Mouse (Mus musculus) left cerebral cortex, postnatal 36 days (tissue): ENCODE measurements around the gene Mrpl45. TPM values are rescaled to one million over a fixed set of nuclear protein-coding genes. Genes with fewer than 3 reads are reported as not detected.
"Not testable (repeated sequence)": the region's sequence is repeated elsewhere in the genome, so short reads cannot be mapped to it uniquely, and the experiment has no call there.

Experiments used
- DNase-seq, 2 experiments: peaks; one replicate each; pipeline ENCODE4 v3.0.0; 2021 to 2022; ENCODE audit warnings: low spot score in 2 of 2, mixed read lengths in 1 of 2
- intact Hi-C: fragments of 180-260 bp; cut with DNase I; formaldehyde crosslinking; loops from one replicate; pipeline ENCODE4 v1.15.1; 2025
- total RNA-seq, 2 experiments: library from RNA; stranded (reverse); gene quantifications; 2 replicates each; pipeline ENCODE4 v1.2.3; 2021

Gene Mrpl45
- total RNA-seq, result 10 to 100 TPM; 23.3 to 30.2 TPM

GRCm38 (mm10) chr11:97315504-97316503 lies at the start of gene Mrpl45:
Gene Mrpl45, plus strand, starts transcription at chr11:97315716.
- DNase-seq, result peak; percentile 99
- intact Hi-C loops, result loop anchor here (2.0 to 10.0 kb wide), 3 partner anchors 35 to 129 kb away; partner anchors contain the start of genes Kpnb1 and Npepps

GRCm38 (mm10) chr11:97266544-97266943 lies 49.0 kb upstream of the Mrpl45 start:
- intact Hi-C loops, result loop anchor here (10.0 kb wide), 1 partner anchor 48 kb away; the partner anchor contains the start of gene Mrpl45
- not testable (repeated sequence) for DNase-seq

GRCm38 (mm10) chr11:97270004-97270403 lies 45.5 kb upstream of the Mrpl45 start:
- intact Hi-C loops, DNase-seq: not testable (repeated sequence)

GRCm38 (mm10) chr11:97272835-97273234 lies 42.7 kb upstream of the Mrpl45 start:
- DNase-seq, result no peak
- intact Hi-C loops, result no loop called here

DNA sequence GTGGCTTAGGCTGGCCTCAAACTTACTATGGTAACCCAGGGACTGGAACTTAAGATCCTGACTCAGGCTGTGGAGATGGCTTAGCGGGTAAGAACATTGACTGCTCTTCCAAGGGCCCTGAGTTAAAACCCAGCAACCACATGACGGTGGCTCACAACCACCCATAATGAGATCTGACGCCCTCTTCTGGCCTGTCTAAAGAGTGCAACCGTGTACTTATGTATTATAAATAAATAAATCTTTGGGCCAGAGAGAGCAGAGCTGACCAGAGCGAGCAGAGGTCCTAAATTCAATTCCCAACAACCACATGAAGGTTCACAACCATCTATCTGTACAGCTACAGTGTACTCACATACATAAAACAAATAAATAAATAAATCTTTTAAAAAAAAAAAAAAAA lies 41.9 kb upstream of the Mrpl45 start:
- intact Hi-C loops, result no loop called here
- no peak for DNase-seq

- intact Hi-C loops, result not testable (repeated sequence)
Measured at GRCm38 (mm10) chr11:97274947-97275346, 40.6 kb upstream of the Mrpl45 start.

DNA sequence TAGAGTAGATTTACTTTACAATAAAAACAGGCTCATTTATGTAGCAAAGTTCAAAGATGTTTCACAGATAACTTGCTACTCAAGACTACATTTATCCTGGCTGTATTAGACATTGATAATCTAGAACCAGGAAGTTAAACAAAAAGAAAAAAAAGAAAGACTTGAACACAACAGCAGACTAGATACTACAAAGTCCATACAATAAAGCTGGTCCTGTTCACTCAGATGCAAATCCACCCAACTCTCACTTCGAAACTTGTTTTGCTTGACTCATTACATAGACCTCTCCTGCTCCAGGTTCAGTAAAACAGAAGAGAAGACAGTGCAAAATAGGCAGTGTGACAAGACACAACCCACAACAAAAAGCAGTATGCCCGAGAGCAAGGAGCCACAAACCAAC lies 40.2 kb upstream of the Mrpl45 start:
- intact Hi-C loops, result no loop called here
- no peak for DNase-seq

More at GRCm38 (mm10) chr11:97274947-97275346, 40.6 kb upstream of the Mrpl45 start:
- not testable (repeated sequence) for DNase-seq

- intact Hi-C loops, result no loop called here
Measured at GRCm38 (mm10) chr11:97276019-97276418, 39.5 kb upstream of the Mrpl45 start.

GRCm38 (mm10) chr11:97277166-97277565 lies 38.4 kb upstream of the Mrpl45 start:
- intact Hi-C loops, result no loop called here
- no peak for DNase-seq

More at GRCm38 (mm10) chr11:97276019-97276418, 39.5 kb upstream of the Mrpl45 start:
- DNase-seq, result no peak

DNA sequence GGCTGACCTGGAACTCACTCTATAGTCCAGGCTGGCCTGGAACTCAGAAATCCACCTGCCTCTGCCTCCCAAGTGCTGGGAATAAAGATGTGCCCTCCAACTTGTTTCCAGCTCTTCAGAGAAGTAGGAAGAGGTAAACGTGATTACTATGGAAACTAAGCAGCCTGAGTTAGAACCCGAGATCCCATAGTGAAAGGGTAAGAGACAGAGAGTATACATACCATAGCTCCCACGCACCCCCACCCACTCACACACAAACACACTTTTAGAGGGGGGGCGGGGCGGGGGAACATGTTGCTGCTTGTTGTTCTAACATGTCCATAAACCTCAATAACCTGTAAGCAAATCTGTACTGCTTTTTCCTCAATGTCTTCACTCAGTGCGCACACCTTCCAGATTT lies 37.1 kb upstream of the Mrpl45 start:
- intact Hi-C loops, result no loop called here
- no peak for DNase-seq

DNA sequence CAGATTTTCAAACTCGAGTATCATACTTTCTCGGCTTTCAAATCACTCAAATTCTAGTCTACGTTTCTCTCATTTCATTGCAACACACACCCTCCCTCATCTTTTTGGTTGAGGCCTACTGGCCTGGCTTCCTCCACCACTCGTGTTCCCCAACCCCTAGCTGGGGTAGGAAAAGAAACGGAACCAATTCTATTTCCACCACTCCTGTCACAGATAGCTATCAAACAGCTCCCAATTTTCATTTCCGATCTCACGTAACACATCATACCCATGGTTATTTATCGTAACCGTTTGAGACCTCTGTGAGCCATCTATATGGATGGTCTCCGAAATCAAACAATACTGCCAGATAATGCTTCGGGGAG lies 36.5 kb upstream of the Mrpl45 start:
- peak in 1 of 2 experiments; percentile 9 for DNase-seq
- intact Hi-C loops, result no loop called here

- peak; percentile 55 to 57 for DNase-seq
- intact Hi-C loops, result loop anchor here (2.0 to 5.0 kb wide), 2 partner anchors 35 to 72 kb away; partner anchors contain the start of gene Mrpl45
Measured at GRCm38 (mm10) chr11:97279405-97280215, 35.9 kb upstream of the Mrpl45 start.

DNA sequence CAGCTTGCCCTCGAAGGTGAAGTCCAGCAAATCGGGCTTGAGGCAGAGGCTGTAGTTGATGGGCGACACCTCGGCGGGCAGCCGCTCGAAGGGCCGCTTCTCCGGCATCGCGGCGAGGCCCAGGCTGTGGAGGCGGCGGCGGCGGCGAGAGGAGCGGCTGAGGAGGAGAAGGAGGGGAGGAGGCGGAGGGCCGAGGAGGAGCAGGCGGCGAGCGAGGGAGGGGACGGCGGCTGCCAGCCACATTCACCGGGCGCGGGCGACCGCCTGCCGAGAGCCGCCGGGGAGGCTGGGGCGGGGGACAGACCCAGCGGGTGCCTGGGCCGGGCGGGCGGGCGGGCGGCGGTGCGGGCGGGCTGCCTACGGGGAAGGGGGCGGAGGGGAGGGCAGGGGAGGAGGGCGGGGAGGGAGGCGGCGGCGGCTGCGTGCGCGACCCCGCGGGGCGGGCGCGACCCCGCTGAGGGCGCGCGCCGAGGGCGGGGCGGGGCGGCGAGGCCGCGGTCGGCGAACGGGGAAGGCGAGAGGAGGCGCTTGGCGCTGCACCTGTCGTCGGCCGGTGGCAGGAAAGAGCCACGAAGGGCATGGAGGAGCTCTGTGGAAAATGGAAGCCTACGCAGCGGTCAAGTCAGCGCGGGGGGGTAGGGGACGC lies 35.2 kb upstream of the Mrpl45 start, which contains the start of gene Npepps:
Gene Npepps (minus strand): TSS at position 423 of the 646 bp plus-strand sequence.
- intact Hi-C loops, result loop anchor here (2.0 to 5.0 kb wide), 2 partner anchors 34 to 73 kb away; partner anchors contain the start of gene Mrpl45
- peak; percentile 72 to 79 for DNase-seq

GRCm38 (mm10) chr11:97282179-97282578 lies 33.3 kb upstream of the Mrpl45 start:
- intact Hi-C loops, result loop anchor here (5.0 kb wide), 1 partner anchor 75 kb away; no protein-coding TSS in a partner anchor
- no peak for DNase-seq

DNA sequence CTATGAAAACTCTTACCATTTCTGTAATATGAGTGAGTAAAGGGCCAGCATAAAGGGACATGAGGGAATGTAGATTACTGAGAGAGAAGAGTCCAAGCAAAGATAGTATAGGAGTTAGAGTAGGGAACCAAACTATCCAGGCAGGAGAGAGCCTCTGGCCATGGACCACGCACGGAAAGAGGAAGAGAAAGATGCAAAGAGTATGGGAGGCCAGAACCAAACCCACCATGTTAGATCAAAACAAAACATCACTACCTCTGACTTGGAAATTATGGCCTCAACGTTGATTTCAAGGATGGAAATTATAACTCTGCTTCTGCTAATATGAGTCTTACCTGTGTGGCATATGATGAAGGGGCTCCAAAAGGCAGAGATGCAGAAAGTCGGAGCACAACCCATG lies 30.7 kb upstream of the Mrpl45 start:
- DNase-seq, result no peak
- intact Hi-C loops, result loop anchor here (5.0 kb wide), 1 partner anchor 78 kb away; no protein-coding TSS in a partner anchor

DNA sequence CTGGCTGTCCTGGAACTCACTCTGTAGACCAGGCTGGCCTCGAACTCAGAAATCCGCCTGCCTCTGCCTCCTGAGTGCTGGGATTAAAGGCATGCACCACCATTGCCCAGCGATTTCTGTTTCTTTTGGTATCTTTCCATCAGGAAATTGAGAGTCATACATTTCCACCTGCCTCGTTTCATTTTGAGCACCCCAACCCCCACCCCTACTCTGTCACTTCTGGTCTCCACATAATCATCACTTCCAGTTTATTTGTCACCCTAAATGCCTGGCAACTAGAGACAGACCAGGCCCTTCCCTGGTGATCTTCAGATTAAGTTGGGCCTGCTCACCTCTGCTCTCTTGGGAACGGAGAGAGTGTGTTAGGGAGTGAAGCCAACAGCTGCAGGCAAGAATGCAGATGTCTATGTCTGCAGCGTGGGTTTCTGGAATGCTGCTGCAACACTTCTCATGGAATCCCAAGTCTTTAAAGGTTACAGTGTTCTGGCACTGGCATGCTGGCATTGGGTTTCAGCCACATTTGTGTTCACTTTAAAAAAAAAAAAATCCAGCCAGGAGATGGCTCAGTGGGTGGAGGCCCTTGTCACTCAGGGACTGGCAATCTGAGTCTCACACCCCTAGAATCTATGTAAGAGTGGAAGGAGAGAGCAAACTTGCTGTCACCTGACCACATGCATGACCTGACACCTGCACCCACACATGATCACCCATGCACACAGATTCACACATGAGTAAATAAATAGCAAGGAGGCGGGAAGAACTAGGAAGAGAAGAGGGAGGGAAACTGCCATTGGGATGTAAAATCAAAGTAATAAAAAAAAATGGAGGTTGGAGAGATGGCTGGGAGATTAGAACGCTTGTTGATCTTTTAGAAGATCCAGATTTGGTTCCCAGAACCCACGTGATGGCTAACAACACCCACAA lies 29.4 kb upstream of the Mrpl45 start:
- intact Hi-C loops, result no loop called here

DNA sequence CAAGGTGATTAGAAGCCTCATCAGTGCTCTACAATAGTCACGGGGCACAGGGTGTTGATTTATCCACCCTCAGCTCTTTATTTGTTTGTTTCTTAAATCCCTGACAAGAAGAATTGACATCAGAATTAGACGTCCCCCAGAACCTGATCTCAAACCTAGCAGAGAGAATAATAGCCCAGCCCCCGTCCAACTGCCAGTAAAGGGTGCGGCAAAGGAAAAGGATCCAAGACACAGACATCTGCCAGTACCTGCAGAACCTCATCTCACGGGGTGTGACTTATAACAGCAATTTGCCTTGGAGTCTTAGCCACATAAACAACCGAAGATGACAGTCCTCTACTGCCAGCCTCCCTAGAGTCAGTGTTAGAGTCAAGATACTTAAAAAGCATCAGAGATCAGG lies 28.5 kb upstream of the Mrpl45 start:
- intact Hi-C loops, result no loop called here
- DNase-seq, result no peak

More for the DNA sequence above, 29.4 kb upstream of the Mrpl45 start:
- DNase-seq, result no peak

DNA sequence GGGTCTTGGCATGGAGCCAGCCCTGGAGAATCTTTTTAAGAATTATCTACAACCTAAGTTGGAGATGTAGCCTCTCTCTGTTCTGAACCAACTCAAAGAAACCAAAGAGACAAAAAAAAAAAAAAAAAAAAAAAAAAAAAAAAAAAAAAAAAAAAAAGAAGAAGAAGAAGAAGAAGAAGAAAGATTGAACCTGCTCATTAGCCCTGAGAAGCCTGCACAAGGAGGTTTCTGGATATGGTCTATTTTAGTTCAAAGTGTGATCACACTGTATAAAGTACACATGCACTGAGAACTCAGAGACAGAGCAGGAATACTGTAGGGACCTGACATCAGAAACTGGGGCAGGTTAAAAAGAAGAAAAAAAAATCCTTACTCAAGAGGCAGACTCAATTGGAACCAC lies 27.9 kb upstream of the Mrpl45 start:
- intact Hi-C loops, result no loop called here
- DNase-seq, result no peak
